Mouse (Mus musculus) heart, embryonic 16.5 days (tissue): Measurements from ENCODE around the gene Skap1. TPM values are rescaled to one million over a fixed set of nuclear protein-coding genes. Genes with fewer than 3 reads are reported as not detected.

ENCODE experiments used
- ATAC-seq: fragments of 200-750 bp; cut with Nextera tagmentation; replicated peaks from 2 replicates; pipeline ENCODE4 v1.8.0; 2017; ENCODE audit warnings: moderate number of reproducible peaks; ENCODE audit not compliant: insufficient read depth, low FRiP score; ENCODE audit errors: extremely low read depth
- H3K27ac ChIP-seq: fragments of 300-500 bp; sonication (generic); 2 replicates; pipeline ENCODE4 v1.5.1; 2014; ENCODE audit warnings: mild to moderate bottlenecking, low read length, control low read depth, moderate library complexity
- H3K27me3 ChIP-seq: fragments of 300-500 bp; sonication (generic); 2 replicates; pipeline ENCODE4 v1.6.1; 2014; ENCODE audit warnings: low read length, mixed read lengths; ENCODE audit not compliant: control insufficient read depth, insufficient read depth
- H3K36me3 ChIP-seq: fragments of 300-500 bp; sonication (generic); 2 replicates; pipeline ENCODE4 v1.6.1; 2014; ENCODE audit not compliant: control insufficient read depth, insufficient read depth
- H3K4me1 ChIP-seq: fragments of 300-500 bp; sonication (generic); 2 replicates; pipeline ENCODE4 v1.6.1; 2014; ENCODE audit warnings: low read length, mixed read lengths; ENCODE audit not compliant: control insufficient read depth, insufficient read depth
- H3K4me2 ChIP-seq: fragments of 300-500 bp; sonication (generic); 2 replicates; pipeline ENCODE4 v1.6.1; 2014; ENCODE audit warnings: low read depth, mild to moderate bottlenecking, control low read depth, low read length
- H3K4me3 ChIP-seq: fragments of 300-500 bp; sonication (generic); 2 replicates; pipeline ENCODE4 v1.5.1; 2014; ENCODE audit warnings: mild to moderate bottlenecking, control low read depth, low read length
- H3K9ac ChIP-seq: fragments of 300-500 bp; sonication (generic); 2 replicates; pipeline ENCODE4 v1.6.1; 2014; ENCODE audit warnings: low read length, control low read depth
- H3K9me3 ChIP-seq: fragments of 300-500 bp; sonication (generic); replicated peaks from 2 replicates; pipeline ENCODE4 v1.6.1; 2016; ENCODE audit warnings: low read length; ENCODE audit not compliant: control insufficient read depth
- WGBS: fragments of 180-500 bp; shearing (Covaris S2); extraction: QIAGEN DNeasy Blood & Tissue Kit; methylation state at CpG from one replicate; pipeline ENCODE4 v1.1.7; 2014; 5-methylcytosine and 5-hydroxymethylcytosine counted together
- polyA plus RNA-seq: library from polyadenylated mRNA; unstranded; fragments of >200 nt; fragmentation: Nextera tagmentation; extraction: Ambion mirVana; gene quantifications from 2 replicates; pipeline ENCODE4 v1.2.1, GENCODE M21; 2015

Gene Skap1
- polyA plus RNA-seq, 1 experiment from 2014 or later: 27.8 TPM

DNA sequence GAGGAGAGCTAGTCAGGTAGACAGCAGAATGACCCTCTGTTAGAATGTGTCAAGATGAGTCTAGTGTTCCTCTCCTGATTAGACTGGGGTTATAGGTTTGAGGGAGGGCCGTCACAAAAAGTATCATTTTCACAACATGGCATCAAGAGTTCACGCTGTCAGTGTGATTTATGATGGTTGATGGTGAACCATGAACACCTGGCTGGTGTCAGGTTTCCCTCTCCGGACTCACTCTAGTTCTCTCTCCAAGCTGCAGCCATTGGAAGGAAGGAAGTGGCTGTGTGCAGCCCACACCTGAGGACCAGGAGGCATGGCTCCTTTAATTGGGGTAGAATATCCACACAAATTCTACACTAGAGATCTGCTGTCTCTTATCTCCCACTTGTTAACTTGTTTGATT, 18.3 kb downstream of the Skap1 start:
- no peak for ATAC-seq
- H3K4me2 ChIP-seq: no peak overlapping the region
- no peaks in the 10 kb centered on the region for H3K27me3 ChIP-seq
- no peaks in the 10 kb centered on the region for H3K4me1 ChIP-seq
- no peak overlapping the region for H3K9ac ChIP-seq
- no peaks in the 10 kb centered on the region for H3K9me3 ChIP-seq
- H3K36me3 ChIP-seq: no peaks in the 10 kb centered on the region
- no peak overlapping the region for H3K4me3 ChIP-seq
- WGBS: 71% methylated on average over 3 of the region's 3 CpGs
- no peak overlapping the region for H3K27ac ChIP-seq

DNA sequence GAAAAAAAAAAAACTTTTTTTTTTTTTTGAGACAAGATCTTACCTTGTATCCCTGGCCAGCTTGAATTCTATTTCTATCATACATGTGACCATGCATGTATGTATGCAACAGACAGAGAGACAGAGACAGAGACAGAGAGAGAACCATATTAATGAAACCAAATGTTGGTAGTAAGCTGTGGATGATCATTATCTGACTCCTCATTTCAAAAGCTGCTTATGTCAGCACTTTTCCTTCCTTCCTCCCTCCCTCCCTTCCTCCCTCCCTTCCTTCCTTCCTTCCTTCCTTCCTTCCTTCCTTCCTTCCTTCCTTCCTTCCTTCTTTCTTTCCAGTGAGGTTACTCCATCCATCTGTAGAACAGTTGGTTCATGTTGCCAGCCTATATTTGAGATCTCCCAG, 18.8 kb downstream of the Skap1 start:
- H3K4me1 ChIP-seq: no peaks in the 10 kb centered on the region
- H3K36me3 ChIP-seq: no peaks in the 10 kb centered on the region
- no peak overlapping the region for H3K4me2 ChIP-seq
- H3K9me3 ChIP-seq: no peaks in the 10 kb centered on the region
- ATAC-seq: no peak
- H3K4me3 ChIP-seq: no peak overlapping the region
- no peak overlapping the region for H3K9ac ChIP-seq
- no peak overlapping the region for H3K27ac ChIP-seq
- no peaks in the 10 kb centered on the region for H3K27me3 ChIP-seq

- Histone ChIP-seq H3K9me3 (no peaks in the 10 kb centered on the region), H3K4me1 (no peaks in the 10 kb centered on the region), H3K27ac (no peak overlapping the region), H3K4me3 (no peak overlapping the region), H3K4me2 (no peak overlapping the region; the same call in 1 of the 2 replicates), H3K36me3 (no peaks in the 10 kb centered on the region), H3K27me3 (peaks cover 4% of the 10 kb centered on the region; the same call in 1 of the 2 replicates), H3K9ac (no peak overlapping the region)
- WGBS: 35% methylated on average over 8 of the region's 8 CpGs
- no peak for ATAC-seq
Measured at GRCm38 (mm10) chr11:96498481-96498880, 34.1 kb downstream of the Skap1 start.

- no peak overlapping the region for H3K27ac ChIP-seq
- H3K4me2 ChIP-seq: no peak overlapping the region
- H3K4me3 ChIP-seq: no peak overlapping the region
- peaks cover 4% of the 10 kb centered on the region; the same call in 1 of the 2 replicates for H3K27me3 ChIP-seq
- 47% methylated on average over 6 of the region's 6 CpGs for WGBS
- no peaks in the 10 kb centered on the region for H3K9me3 ChIP-seq
- H3K36me3 ChIP-seq: no peaks in the 10 kb centered on the region
- no peaks in the 10 kb centered on the region for H3K4me1 ChIP-seq
- ATAC-seq: no peak
- H3K9ac ChIP-seq: no peak overlapping the region
Measured at GRCm38 (mm10) chr11:96501042-96501441, 36.6 kb downstream of the Skap1 start.

- no peaks in the 10 kb centered on the region for H3K36me3 ChIP-seq
- WGBS: 46% methylated on average over 3 of the region's 3 CpGs
Measured at GRCm38 (mm10) chr11:96502948-96503347, 38.6 kb downstream of the Skap1 start.

DNA sequence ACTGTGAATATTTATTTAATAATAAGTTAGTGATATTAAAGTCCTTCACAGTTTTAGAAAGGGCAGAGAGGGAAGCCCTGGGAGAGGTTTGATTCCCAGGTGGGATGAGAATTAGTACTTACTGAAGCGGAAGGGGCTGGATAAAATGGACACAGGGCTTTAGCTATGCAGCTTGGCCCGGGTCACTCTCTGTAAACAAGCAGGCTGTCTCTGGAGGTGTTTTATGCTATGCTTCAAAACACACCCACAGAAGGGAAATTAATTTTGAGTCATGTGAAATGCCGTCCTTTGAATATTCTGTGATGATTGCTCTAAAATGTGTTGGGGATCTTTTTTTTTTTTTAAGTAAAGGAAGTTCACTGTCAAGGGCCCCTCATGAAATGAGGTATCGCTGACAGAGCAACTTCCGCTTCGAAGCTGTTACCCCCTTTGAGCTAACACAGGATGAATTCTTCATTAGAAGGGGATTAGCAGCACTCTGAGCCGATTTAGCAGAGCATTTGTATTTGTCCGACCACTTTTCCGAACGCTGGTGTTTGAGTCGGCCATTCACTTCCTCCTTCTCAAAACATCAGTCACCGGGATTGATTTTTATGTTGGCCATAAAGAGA, 40.2 kb downstream of the Skap1 start:
- no peak overlapping the region for H3K4me3 ChIP-seq
- no peak for ATAC-seq
- WGBS: 65% methylated on average over 12 of the region's 12 CpGs
- no peak overlapping the region for H3K27ac ChIP-seq
- H3K4me2 ChIP-seq: no peak overlapping the region
- no peaks in the 10 kb centered on the region for H3K4me1 ChIP-seq
- H3K27me3 ChIP-seq: peaks cover 4% of the 10 kb centered on the region; the same call in 1 of the 2 replicates
- no peaks in the 10 kb centered on the region for H3K9me3 ChIP-seq
- no peaks in the 10 kb centered on the region for H3K36me3 ChIP-seq
- no peak overlapping the region for H3K9ac ChIP-seq

More at GRCm38 (mm10) chr11:96502948-96503347, 38.6 kb downstream of the Skap1 start:
- Histone ChIP-seq H3K9me3 (no peaks in the 10 kb centered on the region), H3K4me1 (no peaks in the 10 kb centered on the region), H3K27me3 (peaks cover 4% of the 10 kb centered on the region; the same call in 1 of the 2 replicates), H3K27ac (no peak overlapping the region), H3K4me2 (no peak overlapping the region), H3K4me3 (no peak overlapping the region), H3K9ac (no peak overlapping the region)
- ATAC-seq: no peak

DNA sequence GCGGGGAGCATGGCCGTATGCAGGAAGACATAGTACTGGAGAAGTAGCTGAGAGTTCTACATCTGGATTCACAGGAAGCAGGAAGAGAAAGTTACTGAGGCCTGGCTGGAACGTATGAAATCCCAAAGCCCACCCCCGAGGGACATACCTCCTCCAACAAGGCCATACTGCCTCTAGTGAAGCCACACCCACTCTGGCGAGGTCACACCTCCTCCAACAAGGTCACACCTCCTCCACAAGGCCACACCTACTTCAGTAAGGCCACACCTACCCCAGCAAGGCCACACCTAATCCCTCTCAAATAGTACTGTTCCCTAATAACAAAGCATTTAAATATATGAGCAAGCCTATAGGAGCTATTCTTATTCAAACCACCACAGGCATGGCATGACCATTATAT, 41.4 kb downstream of the Skap1 start:
- no peak for ATAC-seq
- no peak overlapping the region for H3K4me3 ChIP-seq
- no peak overlapping the region for H3K9ac ChIP-seq
- H3K27me3 ChIP-seq: peaks cover 4% of the 10 kb centered on the region; the same call in 1 of the 2 replicates
- WGBS: 65% methylated on average over 5 of the region's 5 CpGs
- H3K36me3 ChIP-seq: no peaks in the 10 kb centered on the region
- no peaks in the 10 kb centered on the region for H3K4me1 ChIP-seq
- no peak overlapping the region for H3K4me2 ChIP-seq
- no peak overlapping the region for H3K27ac ChIP-seq
- H3K9me3 ChIP-seq: no peaks in the 10 kb centered on the region

DNA sequence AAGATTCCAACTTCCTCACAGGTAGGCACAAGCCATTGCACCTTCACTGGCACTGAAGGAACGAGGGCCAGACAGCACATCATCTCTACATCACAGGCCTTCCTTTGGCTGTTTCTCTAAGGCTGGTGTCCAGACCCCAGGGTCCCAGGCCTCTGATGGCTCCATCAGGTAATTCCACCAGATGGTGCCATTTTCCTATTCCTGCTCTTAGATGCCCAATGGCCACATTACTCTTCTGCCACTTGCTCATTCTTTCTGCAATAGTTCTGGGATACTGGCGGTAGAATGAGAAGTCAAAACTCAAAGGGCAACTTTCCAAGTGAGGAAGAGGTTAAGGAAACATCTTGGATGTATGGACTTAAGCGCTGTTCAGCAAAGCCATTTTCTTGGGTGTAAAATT, 50.8 kb downstream of the Skap1 start:
- H3K9me3 ChIP-seq: no peaks in the 10 kb centered on the region
- H3K4me1 ChIP-seq: no peaks in the 10 kb centered on the region
- H3K27ac ChIP-seq: no peak overlapping the region
- WGBS: 86% methylated on average over 3 of the region's 3 CpGs
- no peak overlapping the region for H3K9ac ChIP-seq
- no peak overlapping the region for H3K4me2 ChIP-seq
- no peak for ATAC-seq
- H3K36me3 ChIP-seq: no peaks in the 10 kb centered on the region
- H3K27me3 ChIP-seq: no peaks in the 10 kb centered on the region
- no peak overlapping the region for H3K4me3 ChIP-seq

- WGBS: 73% methylated on average over 6 of the region's 6 CpGs
- ATAC-seq: no peak
- no peaks in the 10 kb centered on the region for H3K36me3 ChIP-seq
- no peak overlapping the region for H3K4me3 ChIP-seq
- H3K9me3 ChIP-seq: no peaks in the 10 kb centered on the region
- no peak overlapping the region for H3K27ac ChIP-seq
- H3K4me2 ChIP-seq: no peak overlapping the region
- no peaks in the 10 kb centered on the region for H3K4me1 ChIP-seq
- no peak overlapping the region for H3K9ac ChIP-seq
- no peaks in the 10 kb centered on the region for H3K27me3 ChIP-seq
Measured at GRCm38 (mm10) chr11:96524541-96524940, 60.1 kb downstream of the Skap1 start.
